Mouse (Mus musculus): ENCODE measurements around the gene Xpr1. TPM values are rescaled to one million over a fixed set of nuclear protein-coding genes. Genes with fewer than 3 reads are reported as not detected.
A peak's percentile ranks its signal among the peaks of the same experiment; 100 is the strongest.

The Xpr1 gene
- 6.0 and 6.3 TPM in 2 replicates for polyA plus RNA-seq (2015; fragmentation: Nextera tagmentation; extraction: Ambion mirVana)

GRCm38 (mm10) chr1:155416701-155417677 is at the start of gene Xpr1:
Gene Xpr1, minus strand, starts transcription at chr1:155417415.
- Histone ChIP-seq H3K9ac (ENCODE audit: low read depth, low read length) (peak within 1 kb of the TSS; percentile 73), H3K9me3 (replicated peaks; ENCODE audit: low read length) (no peaks in the 10 kb centered on the region), H3K4me3 (replicated peaks; ENCODE audit: low read depth, low read length) (peak within 1 kb of the TSS; percentile 84), H3K27me3 (ENCODE audit: insufficient read depth, low read length) (no peaks in the 10 kb centered on the region), H3K4me1 (replicated peaks; ENCODE audit: insufficient read depth, low read length) (peaks cover 3% of the 10 kb centered on the region; the same call in 1 of the 2 replicates), H3K27ac (peak within 1 kb of the TSS; percentile 86), H3K36me3 (ENCODE audit: insufficient read depth, low read length) (no peaks in the 10 kb centered on the region), H3K4me2 (ENCODE audit: low read length) (peak within 1 kb of the TSS; percentile 70)
- under 1% methylated on average over 73 of the region's 82 CpGs for WGBS
- TF ChIP-seq CTCF (IDR thresholded peaks at IDR 0.05; ENCODE audit: low read depth): peak; percentile 14; the same call in 1 of the 2 replicates
- peak; percentile 96 for DNase-seq (ENCODE audit: low spot score)
- ATAC-seq (replicated peaks; ENCODE audit: low FRiP score, low read depth): peak; percentile 96

- no peak overlapping the region for H3K9ac ChIP-seq (ENCODE audit: low read depth, low read length)
- H3K36me3 ChIP-seq (ENCODE audit: insufficient read depth, low read length): no peaks in the 10 kb centered on the region
- H3K4me1 ChIP-seq (replicated peaks; ENCODE audit: insufficient read depth, low read length): no peaks in the 10 kb centered on the region
- H3K27me3 ChIP-seq (ENCODE audit: insufficient read depth, low read length): no peaks in the 10 kb centered on the region
- H3K4me2 ChIP-seq (ENCODE audit: low read length): no peak overlapping the region
- no peak overlapping the region for H3K27ac ChIP-seq
- no peak overlapping the region for H3K4me3 ChIP-seq (replicated peaks; ENCODE audit: low read depth, low read length)
- ATAC-seq (replicated peaks; ENCODE audit: low FRiP score, low read depth) (no peak), DNase-seq (ENCODE audit: low spot score) (no peak)
- H3K9me3 ChIP-seq (replicated peaks; ENCODE audit: low read length): no peaks in the 10 kb centered on the region
- WGBS: 53% methylated on average over 10 of the region's 10 CpGs
- TF ChIP-seq CTCF (IDR thresholded peaks at IDR 0.05; ENCODE audit: low read depth): no peak
Measured at GRCm38 (mm10) chr1:155463442-155463841, 46.2 kb upstream of the Xpr1 start.

GRCm38 (mm10) chr1:155462582-155462981 is 45.4 kb upstream of the Xpr1 start:
- Histone ChIP-seq H3K4me2 (ENCODE audit: low read length) (no peak overlapping the region), H3K9ac (ENCODE audit: low read depth, low read length) (no peak overlapping the region), H3K9me3 (replicated peaks; ENCODE audit: low read length) (no peaks in the 10 kb centered on the region), H3K4me3 (replicated peaks; ENCODE audit: low read depth, low read length) (no peak overlapping the region), H3K27ac (no peak overlapping the region), H3K4me1 (replicated peaks; ENCODE audit: insufficient read depth, low read length) (no peaks in the 10 kb centered on the region), H3K36me3 (ENCODE audit: insufficient read depth, low read length) (no peaks in the 10 kb centered on the region), H3K27me3 (ENCODE audit: insufficient read depth, low read length) (no peaks in the 10 kb centered on the region)
- ATAC-seq (replicated peaks; ENCODE audit: low FRiP score, low read depth): no peak
- no peak for DNase-seq (ENCODE audit: low spot score)
- WGBS: 77% methylated on average over 5 of the region's 5 CpGs
- TF ChIP-seq CTCF (IDR thresholded peaks at IDR 0.05; ENCODE audit: low read depth): no peak

- no peak overlapping the region for H3K27ac ChIP-seq
- DNase-seq (ENCODE audit: low spot score): no peak
- no peak overlapping the region for H3K4me2 ChIP-seq (ENCODE audit: low read length)
- peak; percentile 63 for TF ChIP-seq CTCF (IDR thresholded peaks at IDR 0.05; ENCODE audit: low read depth)
- no peak overlapping the region for H3K9ac ChIP-seq (ENCODE audit: low read depth, low read length)
- H3K36me3 ChIP-seq (ENCODE audit: insufficient read depth, low read length): no peaks in the 10 kb centered on the region
- no peaks in the 10 kb centered on the region; the same call in 1 of the 2 replicates for H3K27me3 ChIP-seq (ENCODE audit: insufficient read depth, low read length)
- no peak overlapping the region for H3K4me3 ChIP-seq (replicated peaks; ENCODE audit: low read depth, low read length)
- H3K4me1 ChIP-seq (replicated peaks; ENCODE audit: insufficient read depth, low read length): no peaks in the 10 kb centered on the region
- 72% methylated on average over 7 of the region's 7 CpGs for WGBS
- no peak for ATAC-seq (replicated peaks; ENCODE audit: low FRiP score, low read depth)
- H3K9me3 ChIP-seq (replicated peaks; ENCODE audit: low read length): no peaks in the 10 kb centered on the region
Measured at GRCm38 (mm10) chr1:155457532-155457931, 40.3 kb upstream of the Xpr1 start.

GRCm38 (mm10) chr1:155453180-155453579 is 36.0 kb upstream of the Xpr1 start:
- DNase-seq (ENCODE audit: low spot score) (peak; percentile 14), ATAC-seq (replicated peaks; ENCODE audit: low FRiP score, low read depth) (0 out of 2 replicates have a peak, but pooled peaks have one; percentile 36)
- Histone ChIP-seq H3K36me3 (ENCODE audit: insufficient read depth, low read length) (no peaks in the 10 kb centered on the region), H3K27ac (no peak overlapping the region), H3K9ac (ENCODE audit: low read depth, low read length) (no peak overlapping the region), H3K27me3 (ENCODE audit: insufficient read depth, low read length) (no peaks in the 10 kb centered on the region; the same call in 1 of the 2 replicates), H3K9me3 (replicated peaks; ENCODE audit: low read length) (no peaks in the 10 kb centered on the region), H3K4me3 (replicated peaks; ENCODE audit: low read depth, low read length) (no peak overlapping the region), H3K4me1 (replicated peaks; ENCODE audit: insufficient read depth, low read length) (0 out of 2 replicates have a peak, but pooled peaks cover 7% of the 10 kb centered on the region), H3K4me2 (ENCODE audit: low read length) (no peak overlapping the region)
- TF ChIP-seq CTCF (IDR thresholded peaks at IDR 0.05; ENCODE audit: low read depth): no peak
- WGBS: 70% methylated on average over 8 of the region's 8 CpGs

GRCm38 (mm10) chr1:155448932-155449331 is 31.7 kb upstream of the Xpr1 start:
- no peak overlapping the region for H3K4me3 ChIP-seq (replicated peaks; ENCODE audit: low read depth, low read length)
- 0 out of 2 replicates have a peak, but pooled peaks cover 7% of the 10 kb centered on the region for H3K4me1 ChIP-seq (replicated peaks; ENCODE audit: insufficient read depth, low read length)
- ATAC-seq (replicated peaks; ENCODE audit: low FRiP score, low read depth): no peak
- H3K27ac ChIP-seq: no peak overlapping the region
- no peaks in the 10 kb centered on the region for H3K9me3 ChIP-seq (replicated peaks; ENCODE audit: low read length)
- no peak for TF ChIP-seq CTCF (IDR thresholded peaks at IDR 0.05; ENCODE audit: low read depth)
- no peak overlapping the region for H3K4me2 ChIP-seq (ENCODE audit: low read length)
- DNase-seq (ENCODE audit: low spot score): no peak
- H3K27me3 ChIP-seq (ENCODE audit: insufficient read depth, low read length): no peaks in the 10 kb centered on the region
- H3K9ac ChIP-seq (ENCODE audit: low read depth, low read length): no peak overlapping the region
- no peaks in the 10 kb centered on the region for H3K36me3 ChIP-seq (ENCODE audit: insufficient read depth, low read length)
- WGBS: 90% methylated on average over 2 of the region's 2 CpGs

All from kidney, postnatal 0 days (tissue).